8 mouse cellular contexts compared by ENCODE assay signal in genomic region chr16:11579676-11580098, GRCm38 (mm10).
A peak's percentile ranks its signal among the peaks of the same experiment; 100 is the strongest.
DNase-seq lines count a peak whose midpoint lies in the region; ATAC-seq and TF ChIP-seq lines count a peak whose summit lies in the region.

No protein-coding gene starts in this region.

- 57% methylated on average over 4 of the region's 4 CpGs for WGBS in spleen, adult 2 months
- 39% methylated on average over 4 of the region's 4 CpGs for WGBS in midbrain, embryonic 16.5 days

- peak; percentile 48; the same call in 1 of the 2 replicates for TF ChIP-seq CTCF in spleen, adult 2 months (IDR thresholded peaks at IDR 0.05; ENCODE audit: extremely low read depth, insufficient read depth, insufficient read length, insufficient replicate concordance)

- H3K27me3 ChIP-seq in spleen, adult 2 months (ENCODE audit: control insufficient read depth, insufficient read depth, low read length): no peaks in the 10 kb centered on the region
- no peaks in the 10 kb centered on the region for H3K27me3 ChIP-seq in midbrain, embryonic 16.5 days (ENCODE audit: control insufficient read depth, insufficient read depth, low read depth, low read length)

- no peak overlapping the region for H3K4me2 ChIP-seq in midbrain, embryonic 16.5 days (ENCODE audit: low read length)

- ATAC-seq in midbrain, embryonic 16.5 days: peak; percentile 77
- ATAC-seq in erythroid progenitor cell, adult 5-6 weeks (replicated peaks; ENCODE audit: low FRiP score, poor library complexity, severe bottlenecking): no peak

- peaks cover 17% of the 10 kb centered on the region; the same call in 1 of the 2 replicates for H3K4me1 ChIP-seq in spleen, adult 2 months (ENCODE audit: control insufficient read depth, insufficient read depth, insufficient read length)
- H3K4me1 ChIP-seq in midbrain, embryonic 16.5 days (ENCODE audit: control insufficient read depth, insufficient read depth, low read length): peaks cover 7% of the 10 kb centered on the region; the same call in 1 of the 2 replicates

- no peak overlapping the region for H3K4me3 ChIP-seq in spleen, adult 2 months (ENCODE audit: extremely low read depth, insufficient read depth, insufficient read length)
- no peak overlapping the region for H3K4me3 ChIP-seq in midbrain, embryonic 16.5 days (ENCODE audit: low read depth, low read length)

- intact Hi-C loops in gastrocnemius, postnatal 14 days (cut with DNase I; ENCODE audit: low total_unique reads): no loop called here
- intact Hi-C loops in left cerebral cortex, postnatal 10 days (cut with DNase I): no loop called here

- H3K9me3 ChIP-seq in midbrain, embryonic 16.5 days (replicated peaks; ENCODE audit: control insufficient read depth, low read length, poor library complexity, severe bottlenecking): no peaks in the 10 kb centered on the region

- no peaks in the 10 kb centered on the region for H3K36me3 ChIP-seq in spleen, adult 2 months (ENCODE audit: control insufficient read depth, insufficient read depth, low read length)
- no peaks in the 10 kb centered on the region for H3K36me3 ChIP-seq in midbrain, embryonic 16.5 days (ENCODE audit: control insufficient read depth, insufficient read depth, low read length)

- TF ChIP-seq POLR2A in spleen, adult 2 months (IDR thresholded peaks at IDR 0.05; ENCODE audit: low read depth, low read length): no peak

- peak in 1 of 2 experiments; percentile 13 for DNase-seq in spleen, adult 2 months (ENCODE audit: low read depth in 1 of 2, low spot score in 2 of 2)
- DNase-seq in spleen, postnatal 4 days (ENCODE audit: low spot score in 2 of 2): no peak
- DNase-seq in cerebellum, postnatal 10 days: peak; percentile 72 to 73
- DNase-seq in gastrocnemius, postnatal 14 days: peak; percentile 19
- peak; percentile 36 for DNase-seq in induced T-regulatory cell, adult 2 months (ENCODE audit: low read depth)
- peak; percentile 52 to 55 for DNase-seq in left cerebral cortex, postnatal 10 days (ENCODE audit: extremely low spot score in 1 of 2, low spot score in 2 of 2)

- no peak overlapping the region for H3K9ac ChIP-seq in midbrain, embryonic 16.5 days (ENCODE audit: low read depth, low read length)

- no peak overlapping the region for H3K27ac ChIP-seq in spleen, adult 2 months (ENCODE audit: insufficient read depth, low read length)
- no peak overlapping the region for H3K27ac ChIP-seq in midbrain, embryonic 16.5 days (ENCODE audit: low read length)

Comparison
In these comparisons a context has a peak if more than half of its experiments do, and no peak if none do; other contexts are left out.
1. DNase-seq: peak in cerebellum, postnatal 10 days (2 of 2), gastrocnemius, postnatal 14 days (single experiment), induced T-regulatory cell, adult 2 months (single experiment) and left cerebral cortex, postnatal 10 days (2 of 2); none in spleen, postnatal 4 days (0 of 2).